Mouse (Mus musculus) monocyte, adult 59 days (primary cell): ENCODE results near the gene Nmt1. TPM values are rescaled to one million over a fixed set of nuclear protein-coding genes. Genes with fewer than 3 reads are reported as not detected.

Experiments used
- total RNA-seq, 2 experiments: library from RNA; stranded (reverse); gene quantifications; one replicate each; pipeline ENCODE4 v1.2.4; 2023

Nmt1 gene
- 10 to 100 TPM; 89.9 to 97.1 TPM for total RNA-seq

DNA sequence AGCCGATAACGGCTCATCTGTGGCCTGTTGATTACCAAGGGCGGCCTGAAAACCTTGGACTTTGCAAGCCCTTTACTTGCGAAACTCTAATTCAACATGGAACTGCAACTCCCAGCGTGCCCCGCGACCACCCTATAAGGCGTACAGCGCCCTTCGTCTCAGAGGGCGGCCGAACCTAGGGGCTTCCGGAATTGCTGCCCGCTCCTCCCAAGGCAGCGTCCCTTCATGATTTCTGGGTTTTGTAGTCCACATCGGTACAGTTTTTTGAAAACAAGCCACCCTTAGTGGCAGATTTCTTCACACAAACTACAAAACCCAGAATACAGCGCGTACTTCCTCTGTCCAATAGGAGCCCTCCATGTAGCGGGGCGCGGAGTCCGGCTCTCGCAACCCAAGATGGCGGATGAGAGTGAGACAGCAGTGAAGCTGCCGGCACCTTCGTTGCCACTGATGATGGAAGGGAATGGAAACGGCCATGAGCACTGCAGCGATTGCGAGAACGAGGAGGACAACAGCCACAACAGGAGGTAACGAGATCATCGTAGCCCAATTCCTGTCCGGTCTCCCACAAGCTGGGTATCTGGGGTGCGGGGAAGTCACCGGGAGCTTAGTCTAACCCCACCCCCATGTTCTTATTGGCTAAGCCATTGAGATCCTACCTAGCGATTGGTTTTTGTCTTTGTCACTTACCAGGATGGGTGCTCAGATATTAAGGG, at the start of gene Nmt1, which contains the start of gene Dcakd:
Gene Nmt1, plus strand, starts transcription at position 15 of the 716 bp plus-strand sequence.
Gene Dcakd, minus strand, starts transcription at position 158 of the 716 bp plus-strand sequence.

DNA sequence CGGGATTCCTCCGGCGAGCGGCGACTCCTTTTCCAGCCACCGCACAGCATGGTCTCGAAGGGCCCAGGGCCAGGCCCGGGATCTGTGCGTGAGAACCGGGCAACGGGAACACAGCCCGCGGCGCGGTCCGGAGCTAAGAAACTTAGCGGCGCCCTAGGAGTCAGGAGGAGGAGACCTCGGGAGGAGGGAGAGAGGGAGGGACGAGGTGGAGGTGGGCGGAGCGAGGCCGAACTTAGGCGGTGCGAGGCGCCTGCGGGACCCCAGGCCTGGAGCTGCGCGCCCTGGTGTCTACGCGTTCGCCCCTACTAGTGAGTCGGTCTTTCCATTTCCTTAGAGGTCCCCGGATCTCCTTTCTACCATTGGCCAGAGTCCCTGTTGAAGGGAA, 73.5 kb downstream of the Nmt1 start, which contains the start of the genes Plcd3 and Acbd4:
Gene Plcd3, minus strand, starts transcription at position 178 of the 385 bp plus-strand sequence.
Gene Acbd4, plus strand, starts transcription at position 202 of the 385 bp plus-strand sequence.

DNA sequence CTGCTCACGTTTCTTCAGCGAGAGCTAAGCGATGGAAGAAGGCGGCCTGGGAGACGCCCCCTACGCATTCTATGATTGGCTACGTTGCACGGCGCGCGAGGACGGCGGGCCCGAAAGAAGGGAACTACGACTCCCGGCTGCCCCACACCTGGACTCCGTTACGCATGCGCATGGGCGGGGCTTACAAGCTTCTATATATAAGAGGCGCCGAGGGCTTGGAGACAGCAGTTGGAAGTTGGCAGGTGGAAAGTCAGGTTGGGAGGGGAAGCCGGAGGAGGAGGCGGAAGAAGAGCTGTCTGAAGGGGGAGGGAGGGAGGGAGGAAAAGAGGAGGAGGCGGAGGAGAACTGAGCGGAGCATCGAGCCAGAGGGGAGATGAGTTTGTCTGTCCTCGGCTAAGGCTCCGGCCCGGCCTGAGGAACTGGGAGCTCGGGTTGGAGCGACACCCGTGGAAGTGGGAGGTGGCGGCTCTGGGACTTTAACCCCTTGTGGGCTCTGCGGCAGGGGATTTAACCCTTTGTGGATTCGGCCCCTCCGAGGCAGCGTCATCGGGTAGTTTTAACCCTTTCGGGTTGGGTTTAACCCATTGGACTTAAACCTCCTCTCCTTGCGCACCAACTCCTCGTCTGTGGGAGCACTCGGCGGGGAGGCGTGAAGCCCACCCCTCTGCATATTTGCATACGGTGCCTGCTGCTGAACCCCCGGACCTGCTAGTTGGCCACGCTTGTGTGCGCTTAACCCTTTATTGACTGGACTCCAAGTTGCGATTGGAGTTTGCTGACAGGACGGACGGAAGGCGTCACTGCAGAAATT, 88.2 kb downstream of the Nmt1 start, which contains the start of gene Hexim1:
Gene Hexim1, plus strand, starts transcription at position 224 of the 811 bp plus-strand sequence.

Other genes with a start within 250 kb of the Nmt1 start
- not detected for gene Gjc1, start 208.5 kb upstream of the Nmt1 start, total RNA-seq
- not detected for gene Higd1b, start 192.3 kb upstream of the Nmt1 start, total RNA-seq
- gene Eftud2, start 147.2 kb upstream of the Nmt1 start, total RNA-seq = 10 to 100 TPM; 80.3 to 82.1 TPM
- gene Ccdc103, start 147.0 kb upstream of the Nmt1 start, total RNA-seq = not detected
- gene Fam187a, start 143.0 kb upstream of the Nmt1 start, total RNA-seq = not detected
- not detected for gene Gfap, start 127.3 kb upstream of the Nmt1 start, total RNA-seq
- gene Kif18b, start 103.1 kb upstream of the Nmt1 start, total RNA-seq = under 1 TPM; 0.18 to 0.97 TPM
- not detected for gene C1ql1, start 81.5 kb upstream of the Nmt1 start, total RNA-seq
- gene Dcakd, start 143 bp downstream of the Nmt1 start, total RNA-seq = 10 to 100 TPM; 30.5 to 33.0 TPM
- gene Plcd3, start 73.5 kb downstream of the Nmt1 start, total RNA-seq = under 1 TPM; 0.68 to 0.73 TPM
- gene Acbd4, start 73.5 kb downstream of the Nmt1 start, total RNA-seq = 10 to 100 TPM; 21.4 to 24.6 TPM
- gene Hexim1, start 88.0 kb downstream of the Nmt1 start, total RNA-seq = 10 to 100 TPM; 47.5 to 61.8 TPM
- 1 to 10 TPM; 2.7 to 3.8 TPM for gene Hexim2, start 104.2 kb downstream of the Nmt1 start, total RNA-seq
- 100 to 1,000 TPM; 741 to 825 TPM for gene Fmnl1, start 142.9 kb downstream of the Nmt1 start, total RNA-seq
- gene 1700023F06Rik, start 180.4 kb downstream of the Nmt1 start, total RNA-seq = not detected
- gene Spata32, start 190.2 kb downstream of the Nmt1 start, total RNA-seq = not detected
- 100 to 1,000 TPM; 113 to 117 TPM for gene Map3k14, start 239.3 kb downstream of the Nmt1 start, total RNA-seq